Mouse (Mus musculus): ENCODE data around the gene Svopl. TPM values are rescaled to one million over a fixed set of nuclear protein-coding genes. Genes with fewer than 3 reads are reported as not detected.
A peak's percentile ranks its signal among the peaks of the same experiment; 100 is the strongest.

Svopl gene
- total and polyA plus RNA-seq, 2 experiments, result not detected

GRCm38 (mm10) chr6:38027771-38028170 lies 19.0 kb downstream of the Svopl start:
- H3K4me1 ChIP-seq (ENCODE audit: control insufficient read depth, insufficient read depth, low read length), result no peaks in the 10 kb centered on the region
- no peak overlapping the region for H3K4me3 ChIP-seq (ENCODE audit: insufficient read depth, low read depth, low read length)
- H3K79me2 ChIP-seq (ENCODE audit: control insufficient read depth, insufficient read depth, low read length), result no peaks in the 10 kb centered on the region
- DNase-seq (ENCODE audit: extremely low read depth, low read depth, low spot score), result no peak
- H3K9ac ChIP-seq (ENCODE audit: low read depth, low read length), result no peak overlapping the region
- WGBS, result 80% methylated on average over 1 of the region's 1 CpGs
- no peaks in the 10 kb centered on the region; the same call in 1 of the 2 replicates for H3K27me3 ChIP-seq (ENCODE audit: control insufficient read depth, insufficient read depth, low read length)
- TF ChIP-seq POLR2A (IDR thresholded peaks at IDR 0.05; ENCODE audit: extremely low read depth, insufficient read depth, low read length) (no peak), CTCF (IDR thresholded peaks at IDR 0.05; ENCODE audit: low read depth, low read length) (no peak)
- no peaks in the 10 kb centered on the region for H3K36me3 ChIP-seq (ENCODE audit: control insufficient read depth, insufficient read depth, low read length)
- no peak overlapping the region for H3K27ac ChIP-seq (replicated peaks; ENCODE audit: insufficient read depth, low read depth, low read length)

- H3K27me3 ChIP-seq (ENCODE audit: control insufficient read depth, insufficient read depth, low read length), result no peaks in the 10 kb centered on the region; the same call in 1 of the 2 replicates
- no peak for TF ChIP-seq CTCF (IDR thresholded peaks at IDR 0.05; ENCODE audit: low read depth, low read length)
- TF ChIP-seq POLR2A (IDR thresholded peaks at IDR 0.05; ENCODE audit: extremely low read depth, insufficient read depth, low read length), result no peak
- H3K36me3 ChIP-seq (ENCODE audit: control insufficient read depth, insufficient read depth, low read length), result no peaks in the 10 kb centered on the region
- H3K9ac ChIP-seq (ENCODE audit: low read depth, low read length), result no peak overlapping the region
- DNase-seq (ENCODE audit: extremely low read depth, low read depth, low spot score), result peak; percentile 4
- no peak overlapping the region for H3K27ac ChIP-seq (replicated peaks; ENCODE audit: insufficient read depth, low read depth, low read length)
- no peaks in the 10 kb centered on the region for H3K4me1 ChIP-seq (ENCODE audit: control insufficient read depth, insufficient read depth, low read length)
- no peak overlapping the region for H3K4me3 ChIP-seq (ENCODE audit: insufficient read depth, low read depth, low read length)
- no peaks in the 10 kb centered on the region for H3K79me2 ChIP-seq (ENCODE audit: control insufficient read depth, insufficient read depth, low read length)
- WGBS, result 39% methylated on average over 7 of the region's 7 CpGs
Observed at GRCm38 (mm10) chr6:38023284-38023683, 23.5 kb downstream of the Svopl start.

GRCm38 (mm10) chr6:38021406-38021805 lies 25.4 kb downstream of the Svopl start:
- Histone ChIP-seq H3K27ac (replicated peaks; ENCODE audit: insufficient read depth, low read depth, low read length) (no peak overlapping the region), H3K9ac (ENCODE audit: low read depth, low read length) (no peak overlapping the region), H3K27me3 (ENCODE audit: control insufficient read depth, insufficient read depth, low read length) (no peaks in the 10 kb centered on the region), H3K79me2 (ENCODE audit: control insufficient read depth, insufficient read depth, low read length) (no peaks in the 10 kb centered on the region), H3K4me3 (ENCODE audit: insufficient read depth, low read depth, low read length) (no peak overlapping the region), H3K4me1 (ENCODE audit: control insufficient read depth, insufficient read depth, low read length) (no peaks in the 10 kb centered on the region), H3K36me3 (ENCODE audit: control insufficient read depth, insufficient read depth, low read length) (no peaks in the 10 kb centered on the region)
- 86% methylated on average over 7 of the region's 7 CpGs for WGBS
- no peak for TF ChIP-seq POLR2A (IDR thresholded peaks at IDR 0.05; ENCODE audit: extremely low read depth, insufficient read depth, low read length)
- TF ChIP-seq CTCF (IDR thresholded peaks at IDR 0.05; ENCODE audit: low read depth, low read length), result no peak
- no peak for DNase-seq (ENCODE audit: extremely low read depth, low read depth, low spot score)

GRCm38 (mm10) chr6:38012829-38013228 lies 34.0 kb downstream of the Svopl start:
- no peak for DNase-seq (ENCODE audit: extremely low read depth, low read depth, low spot score)
- 97% methylated on average over 2 of the region's 2 CpGs for WGBS
- Histone ChIP-seq H3K9ac (ENCODE audit: low read depth, low read length) (no peak overlapping the region), H3K36me3 (ENCODE audit: control insufficient read depth, insufficient read depth, low read length) (no peaks in the 10 kb centered on the region), H3K4me3 (ENCODE audit: insufficient read depth, low read depth, low read length) (no peak overlapping the region), H3K27me3 (ENCODE audit: control insufficient read depth, insufficient read depth, low read length) (no peaks in the 10 kb centered on the region), H3K27ac (replicated peaks; ENCODE audit: insufficient read depth, low read depth, low read length) (no peak overlapping the region), H3K4me1 (ENCODE audit: control insufficient read depth, insufficient read depth, low read length) (no peaks in the 10 kb centered on the region), H3K79me2 (ENCODE audit: control insufficient read depth, insufficient read depth, low read length) (no peaks in the 10 kb centered on the region)
- TF ChIP-seq POLR2A (IDR thresholded peaks at IDR 0.05; ENCODE audit: extremely low read depth, insufficient read depth, low read length) (no peak), CTCF (IDR thresholded peaks at IDR 0.05; ENCODE audit: low read depth, low read length) (no peak)

GRCm38 (mm10) chr6:38007459-38007858 lies 39.3 kb downstream of the Svopl start:
- Histone ChIP-seq H3K9ac (ENCODE audit: low read depth, low read length) (no peak overlapping the region), H3K27me3 (ENCODE audit: control insufficient read depth, insufficient read depth, low read length) (no peaks in the 10 kb centered on the region), H3K79me2 (ENCODE audit: control insufficient read depth, insufficient read depth, low read length) (no peaks in the 10 kb centered on the region), H3K27ac (replicated peaks; ENCODE audit: insufficient read depth, low read depth, low read length) (no peak overlapping the region), H3K4me3 (ENCODE audit: insufficient read depth, low read depth, low read length) (no peak overlapping the region), H3K36me3 (ENCODE audit: control insufficient read depth, insufficient read depth, low read length) (no peaks in the 10 kb centered on the region), H3K4me1 (ENCODE audit: control insufficient read depth, insufficient read depth, low read length) (no peaks in the 10 kb centered on the region)
- TF ChIP-seq CTCF (IDR thresholded peaks at IDR 0.05; ENCODE audit: low read depth, low read length) (peak; percentile 47; the same call in 1 of the 2 replicates), POLR2A (IDR thresholded peaks at IDR 0.05; ENCODE audit: extremely low read depth, insufficient read depth, low read length) (no peak)
- peak; percentile 53 for DNase-seq (ENCODE audit: extremely low read depth, low read depth, low spot score)
- 17% methylated on average over 6 of the region's 6 CpGs for WGBS

- Histone ChIP-seq H3K27ac (replicated peaks; ENCODE audit: insufficient read depth, low read depth, low read length) (no peak overlapping the region), H3K4me1 (ENCODE audit: control insufficient read depth, insufficient read depth, low read length) (no peaks in the 10 kb centered on the region), H3K36me3 (ENCODE audit: control insufficient read depth, insufficient read depth, low read length) (peaks cover 21% of the 10 kb centered on the region), H3K4me3 (ENCODE audit: insufficient read depth, low read depth, low read length) (no peak overlapping the region), H3K9ac (ENCODE audit: low read depth, low read length) (no peak overlapping the region), H3K79me2 (ENCODE audit: control insufficient read depth, insufficient read depth, low read length) (no peaks in the 10 kb centered on the region), H3K27me3 (ENCODE audit: control insufficient read depth, insufficient read depth, low read length) (no peaks in the 10 kb centered on the region)
- WGBS, result 94% methylated on average over 4 of the region's 4 CpGs
- DNase-seq (ENCODE audit: extremely low read depth, low read depth, low spot score), result no peak
- TF ChIP-seq POLR2A (IDR thresholded peaks at IDR 0.05; ENCODE audit: extremely low read depth, insufficient read depth, low read length) (no peak), CTCF (IDR thresholded peaks at IDR 0.05; ENCODE audit: low read depth, low read length) (no peak)
Observed at GRCm38 (mm10) chr6:37967386-37967785, 79.4 kb downstream of the Svopl start.

Measured in liver, adult 2 months (tissue).